Mouse (Mus musculus) embryonic fibroblast, embryonic 13.5 days (primary cell): ENCODE data around the gene Olfr1270.

Experiments
- CTCF ChIP-seq: IDR thresholded peaks from 2 replicates; pipeline ENCODE4 v1.5.1; 2011; ENCODE audit warnings: mild to moderate bottlenecking, control low read depth, low read length, moderate library complexity, borderline replicate concordance; ENCODE audit not compliant: insufficient read depth
- POLR2A ChIP-seq: IDR thresholded peaks from 2 replicates; pipeline ENCODE4 v1.6.1; 2011; ENCODE audit warnings: low read depth, mild to moderate bottlenecking, control low read depth, low read length, moderate library complexity

GRCm38 (mm10) chr2:90142196-90142595 is 10.7 kb downstream of the Olfr1270 start, which contains the start of gene Olfr32:
- TF ChIP-seq CTCF = no peak
- TF ChIP-seq POLR2A = no peak
